Mouse (Mus musculus) brain, embryonic 18.5 days (tissue): ENCODE results near the gene Nemp1.

Experiments used
- DNase-seq: peaks from one replicate; pipeline ENCODE4 v3.0.0-alpha.2; 2012; ENCODE audit warnings: low read depth, low spot score

Nemp1 gene

GRCm38 (mm10) chr10:127674046-127674655, 7.5 kb downstream of the Nemp1 start:
- DNase-seq, result no peak

- no peak for DNase-seq
Measured at GRCm38 (mm10) chr10:127674794-127675522, 8.3 kb downstream of the Nemp1 start.

- no peak for DNase-seq
Measured at GRCm38 (mm10) chr10:127675859-127676398, 9.2 kb downstream of the Nemp1 start.

GRCm38 (mm10) chr10:127676691-127677548, 10.2 kb downstream of the Nemp1 start:
- peak; percentile 97 for DNase-seq

- DNase-seq, result no peak
Measured at GRCm38 (mm10) chr10:127677591-127678336, 11.1 kb downstream of the Nemp1 start.

GRCm38 (mm10) chr10:127679208-127679607, 12.5 kb downstream of the Nemp1 start:
- no peak for DNase-seq

- DNase-seq, result no peak
Measured at GRCm38 (mm10) chr10:127679881-127680280, 13.2 kb downstream of the Nemp1 start.

- DNase-seq, result no peak
Measured at GRCm38 (mm10) chr10:127682886-127683285, 16.2 kb downstream of the Nemp1 start.

- DNase-seq, result no peak
Measured at GRCm38 (mm10) chr10:127691053-127691452, 24.4 kb downstream of the Nemp1 start.

GRCm38 (mm10) chr10:127694636-127695035, 27.9 kb downstream of the Nemp1 start:
- DNase-seq, result no peak

- no peak for DNase-seq
Measured at GRCm38 (mm10) chr10:127695775-127696174, 29.1 kb downstream of the Nemp1 start.

- DNase-seq, result no peak
Measured at GRCm38 (mm10) chr10:127698966-127699365, 32.3 kb downstream of the Nemp1 start.

GRCm38 (mm10) chr10:127703299-127703698, 36.6 kb downstream of the Nemp1 start:
- DNase-seq, result no peak

- no peak for DNase-seq
Measured at GRCm38 (mm10) chr10:127704293-127704692, 37.6 kb downstream of the Nemp1 start.

- no peak for DNase-seq
Measured at GRCm38 (mm10) chr10:127704766-127705220, 38.1 kb downstream of the Nemp1 start, which contains the start of gene Myo1a. Gene Myo1a (plus strand): TSS chr10:127705170.

GRCm38 (mm10) chr10:127705783-127706182, 39.1 kb downstream of the Nemp1 start:
- DNase-seq, result no peak

- DNase-seq, result no peak
Measured at GRCm38 (mm10) chr10:127707721-127708120, 41.0 kb downstream of the Nemp1 start.

GRCm38 (mm10) chr10:127708850-127709370, 42.2 kb downstream of the Nemp1 start:
- DNase-seq, result no peak

GRCm38 (mm10) chr10:127710331-127710730, 43.6 kb downstream of the Nemp1 start:
- DNase-seq, result no peak

GRCm38 (mm10) chr10:127712736-127713135, 46.0 kb downstream of the Nemp1 start:
- DNase-seq, result no peak
